Mouse (Mus musculus): ENCODE measurements around the gene Hmgcr.
"Not testable (repeated sequence)": the region's sequence is repeated elsewhere in the genome, so short reads cannot be mapped to it uniquely, and the experiment has no call there.

Hmgcr gene

GRCm38 (mm10) chr13:96664419-96664974 is 6.2 kb downstream of the Hmgcr start:
- DNase-seq = no peak

- DNase-seq = not testable (repeated sequence)
These were observed 7.6 kb downstream of the Hmgcr start for GRCm38 (mm10) chr13:96663120-96663519.

DNA sequence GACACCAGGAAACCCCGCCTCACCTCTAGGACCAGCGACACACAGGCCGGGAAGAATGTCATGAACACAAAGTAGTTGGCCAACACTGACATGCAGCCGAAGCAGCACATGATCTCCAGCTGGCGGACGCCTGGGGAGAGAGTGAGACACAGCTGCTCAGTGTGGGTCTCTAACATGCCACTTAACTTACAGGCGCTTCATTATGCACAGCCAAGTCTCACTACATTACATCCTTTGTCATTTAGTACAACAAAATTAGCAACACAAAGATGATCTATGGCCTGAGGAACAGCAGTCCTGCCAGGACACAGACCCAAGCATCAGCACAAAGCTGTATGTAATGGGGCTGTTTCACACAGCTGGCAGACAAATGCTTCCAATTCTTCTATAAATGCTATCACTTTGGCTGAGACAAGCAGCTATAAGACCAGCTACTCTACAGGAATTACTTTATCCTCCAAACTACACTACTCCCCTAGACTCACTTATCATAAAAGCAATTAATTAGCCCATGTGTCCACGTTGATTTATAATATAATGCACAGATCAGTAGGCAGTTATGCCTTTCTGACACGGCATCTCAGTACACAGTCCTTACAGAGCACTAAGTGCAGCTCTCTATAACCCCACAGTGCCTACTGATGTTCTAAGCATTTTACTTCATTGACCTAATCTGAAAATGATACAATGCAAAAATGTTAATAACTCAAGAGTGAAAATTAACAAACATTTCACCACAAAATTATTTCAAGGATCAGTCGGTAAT is 10.5 kb downstream of the Hmgcr start:
- DNase-seq = no peak

DNA sequence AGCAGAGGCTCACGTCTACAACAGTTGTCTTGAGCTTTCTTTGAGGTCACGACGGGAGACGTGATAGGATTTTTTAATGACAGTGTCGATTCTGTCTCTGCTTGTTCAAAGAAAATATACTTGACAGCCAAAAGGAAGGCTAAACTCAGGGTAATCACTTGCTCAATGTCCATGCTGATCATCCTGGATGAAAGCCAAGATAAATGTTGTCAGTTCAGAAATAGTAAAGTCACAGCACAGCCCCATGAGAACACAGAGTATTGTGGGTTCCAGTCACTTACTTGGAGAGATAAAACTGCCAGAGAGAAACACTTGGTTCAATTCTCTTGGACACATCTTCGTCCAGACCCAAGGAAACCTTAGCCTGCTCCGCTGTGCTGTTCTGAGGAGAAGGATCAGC is 11.8 kb downstream of the Hmgcr start:
- no peak for DNase-seq

DNA sequence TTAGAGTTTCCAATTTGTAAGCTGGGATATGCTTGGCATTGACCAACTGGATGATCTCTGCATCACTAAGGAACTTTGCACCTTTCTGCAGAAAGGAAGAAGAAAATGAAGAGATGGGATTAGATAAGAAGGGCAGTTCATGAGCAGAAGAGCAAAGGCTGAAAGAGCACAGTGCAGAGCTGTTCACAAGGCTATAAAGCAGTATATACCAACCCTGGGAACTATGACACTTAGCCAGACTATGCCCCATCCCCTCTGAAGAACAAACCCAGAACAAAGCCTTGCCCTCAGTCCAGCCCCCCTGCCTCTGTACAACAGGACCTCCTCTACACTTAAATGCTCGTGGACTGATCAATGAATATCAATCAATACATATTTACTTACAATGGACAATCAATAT is 14.1 kb downstream of the Hmgcr start:
- DNase-seq = no peak

GRCm38 (mm10) chr13:96653041-96653440 is 17.7 kb downstream of the Hmgcr start:
- DNase-seq = no peak

DNA sequence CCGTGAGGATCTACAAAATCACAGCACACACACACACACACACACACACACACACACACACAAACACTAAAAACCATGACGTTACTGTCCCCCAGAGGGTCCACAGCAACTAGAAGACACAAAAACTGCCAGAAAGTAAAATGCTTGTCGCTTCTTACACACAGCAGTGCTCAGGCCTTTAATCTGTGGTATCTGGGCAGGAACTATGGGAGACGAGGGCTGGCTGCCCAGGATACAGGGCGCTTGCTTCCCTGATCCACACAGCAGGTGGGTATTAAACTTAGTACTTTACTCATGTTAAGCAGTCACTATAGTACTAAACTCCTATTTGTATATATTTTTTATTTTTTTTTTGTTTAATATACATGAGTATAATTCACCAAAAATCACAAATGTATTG is 24.9 kb downstream of the Hmgcr start:
- no peak for DNase-seq

DNA sequence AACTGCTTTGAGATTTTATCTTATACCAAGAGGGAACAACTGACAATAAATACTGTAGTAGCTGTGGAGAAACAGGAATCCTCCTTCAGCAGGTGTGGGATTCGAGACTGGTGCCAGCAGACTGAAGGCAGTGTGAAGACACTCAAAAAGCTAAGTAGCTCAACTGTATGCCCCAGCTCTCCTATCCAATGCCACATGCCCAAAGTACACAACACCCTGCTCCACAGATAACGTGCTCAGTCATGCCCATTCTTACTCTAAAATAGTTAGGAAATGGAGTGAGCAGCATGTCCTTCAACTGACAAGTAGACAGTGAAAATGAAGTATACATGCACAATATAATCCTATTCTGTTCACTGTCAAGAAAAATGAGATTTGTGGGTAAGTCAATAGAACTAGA is 26.6 kb downstream of the Hmgcr start:
- DNase-seq = no peak

GRCm38 (mm10) chr13:96630396-96630795 is 40.3 kb downstream of the Hmgcr start:
- no peak for DNase-seq

- no peak for DNase-seq
These were observed 49.8 kb downstream of the Hmgcr start for GRCm38 (mm10) chr13:96620891-96621290.

GRCm38 (mm10) chr13:96614615-96615014 is 56.1 kb downstream of the Hmgcr start:
- no peak for DNase-seq

GRCm38 (mm10) chr13:96604242-96604641 is 66.5 kb downstream of the Hmgcr start:
- no peak for DNase-seq

DNA sequence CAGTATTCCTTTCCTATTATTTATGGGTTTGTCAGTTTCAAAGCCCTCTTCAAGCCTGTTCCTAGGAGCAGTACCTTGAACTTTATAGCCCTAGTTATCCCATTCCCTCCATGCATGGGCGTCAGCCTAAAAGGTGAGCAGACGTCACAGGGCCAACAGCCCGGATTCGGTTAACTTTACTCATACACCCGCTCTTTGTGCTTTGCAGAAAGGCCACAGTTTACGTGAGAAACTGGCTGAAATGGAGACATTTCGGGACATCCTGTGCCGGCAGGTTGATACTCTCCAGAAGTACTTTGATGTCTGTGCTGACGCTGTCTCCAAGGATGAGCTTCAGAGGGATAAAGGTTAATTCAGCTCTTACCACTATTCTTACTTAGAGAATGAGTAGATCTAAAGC is 71.6 kb downstream of the Hmgcr start:
- no peak for DNase-seq

All from thymus, postnatal 14 days (tissue).